Mouse (Mus musculus): ENCODE results near the gene Lmf1. TPM values are rescaled to one million over a fixed set of nuclear protein-coding genes. Genes with fewer than 3 reads are reported as not detected.

Gene Lmf1
- polyA plus RNA-seq, 1 experiment from 2014 or later, result 21.5 TPM

GRCm38 (mm10) chr17:25556630-25557354, 22.1 kb upstream of the Lmf1 start:
- peaks cover 23% of the 10 kb centered on the region for H3K27me3 ChIP-seq
- no peaks in the 10 kb centered on the region for H3K36me3 ChIP-seq
- peak overlapping the region; percentile 41 for H3K4me3 ChIP-seq
- H3K9me3 ChIP-seq, result no peaks in the 10 kb centered on the region
- H3K4me1 ChIP-seq, result peaks cover 52% of the 10 kb centered on the region
- peak overlapping the region; percentile 57 for H3K9ac ChIP-seq (replicated peaks)
- peak; percentile 34 for ATAC-seq (ENCODE audit: low FRiP score, low read depth)
- H3K4me2 ChIP-seq (replicated peaks), result peak overlapping the region; percentile 73
- WGBS, result 14% methylated on average over 21 of the region's 21 CpGs
- peak overlapping the region; percentile 67 for H3K27ac ChIP-seq (replicated peaks)

DNA sequence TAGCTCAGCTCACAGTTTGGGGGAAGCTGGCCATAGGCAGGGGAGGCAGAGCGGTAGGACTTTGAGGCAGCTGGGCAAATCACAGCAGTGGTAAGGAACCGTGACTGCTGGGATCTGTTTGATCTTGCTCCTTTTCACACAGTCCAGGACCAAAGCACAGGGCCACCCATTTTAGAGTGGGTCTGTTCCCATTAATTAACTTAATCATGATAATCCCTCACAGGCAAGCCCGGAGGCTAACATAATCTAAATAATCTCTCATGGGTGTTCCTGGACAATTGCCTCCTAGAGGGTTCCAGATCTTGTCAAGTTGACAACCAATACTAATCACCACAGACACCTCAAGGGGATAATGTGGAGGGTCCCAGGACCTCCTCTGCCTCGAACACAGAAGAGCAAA, 19.3 kb upstream of the Lmf1 start:
- Histone ChIP-seq H3K27me3 (peaks cover 31% of the 10 kb centered on the region), H3K27ac (replicated peaks) (no peak overlapping the region), H3K9me3 (no peaks in the 10 kb centered on the region), H3K9ac (replicated peaks) (no peak overlapping the region), H3K4me1 (peaks cover 59% of the 10 kb centered on the region), H3K4me3 (no peak overlapping the region), H3K4me2 (replicated peaks) (no peak overlapping the region), H3K36me3 (no peaks in the 10 kb centered on the region)
- WGBS, result 12% methylated on average over 4 of the region's 4 CpGs
- ATAC-seq (ENCODE audit: low FRiP score, low read depth), result 0 out of 2 replicates have a peak, but pooled peaks have one; percentile 14

DNA sequence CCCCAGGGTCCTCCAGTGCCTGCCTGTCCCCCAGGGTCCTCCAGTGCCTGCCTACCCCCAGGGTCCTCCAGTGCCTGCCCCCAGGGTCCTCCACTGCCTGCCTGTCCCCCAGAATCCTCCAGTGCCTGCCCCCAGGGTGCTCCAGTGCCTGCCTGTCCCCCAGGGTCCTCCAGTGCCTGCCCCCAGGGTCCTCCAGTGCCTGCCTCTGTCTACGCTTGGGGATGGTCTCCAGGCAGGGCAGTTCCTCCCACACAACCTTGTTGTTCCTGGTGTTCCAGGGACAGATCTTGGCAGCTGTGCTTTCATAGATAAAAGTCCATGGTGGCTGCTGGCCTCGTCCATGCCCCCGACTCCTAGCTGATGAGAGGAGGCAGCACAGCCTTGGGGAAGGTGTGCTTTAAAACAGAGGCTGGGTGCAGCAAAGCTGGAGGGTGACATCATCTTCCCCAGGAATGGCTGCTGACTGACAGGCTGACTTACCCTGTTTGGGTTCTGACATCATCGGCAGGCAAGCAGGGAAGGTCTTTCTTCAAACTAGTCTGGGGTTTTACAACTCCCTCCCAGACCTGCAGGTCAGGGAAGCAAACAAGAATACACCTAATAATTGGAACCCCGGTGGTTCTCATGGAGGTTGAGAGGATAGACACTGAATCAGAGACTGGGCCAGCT, 18.2 kb upstream of the Lmf1 start:
- no peak for ATAC-seq (ENCODE audit: low FRiP score, low read depth)
- 69% methylated on average over 5 of the region's 5 CpGs for WGBS

GRCm38 (mm10) chr17:25561223-25562028, 17.5 kb upstream of the Lmf1 start:
- peak; percentile 85 for ATAC-seq (ENCODE audit: low FRiP score, low read depth)
- H3K36me3 ChIP-seq, result no peaks in the 10 kb centered on the region
- 25% methylated on average over 16 of the region's 16 CpGs for WGBS
- H3K4me1 ChIP-seq, result peaks cover 54% of the 10 kb centered on the region
- H3K4me3 ChIP-seq, result no peak overlapping the region
- H3K9ac ChIP-seq (replicated peaks), result no peak overlapping the region
- H3K27ac ChIP-seq (replicated peaks), result peak overlapping the region; percentile 80
- no peak overlapping the region; the same call in 1 of the 2 replicates for H3K4me2 ChIP-seq (replicated peaks)
- no peaks in the 10 kb centered on the region for H3K9me3 ChIP-seq
- H3K27me3 ChIP-seq, result peaks cover 15% of the 10 kb centered on the region; the same call in 1 of the 2 replicates

More for the DNA sequence above, 18.2 kb upstream of the Lmf1 start:
- Histone ChIP-seq H3K4me3 (no peak overlapping the region), H3K36me3 (no peaks in the 10 kb centered on the region), H3K27me3 (peaks cover 22% of the 10 kb centered on the region; the same call in 1 of the 2 replicates), H3K9me3 (no peaks in the 10 kb centered on the region), H3K4me2 (replicated peaks) (no peak overlapping the region), H3K4me1 (peaks cover 61% of the 10 kb centered on the region), H3K27ac (replicated peaks) (peak overlapping the region; percentile 80), H3K9ac (replicated peaks) (peak overlapping the region; percentile 16; the same call in 1 of the 2 replicates)

- WGBS, result 88% methylated on average over 5 of the region's 5 CpGs
- Histone ChIP-seq H3K9me3 (no peaks in the 10 kb centered on the region), H3K4me2 (replicated peaks) (no peak overlapping the region)
Observed at GRCm38 (mm10) chr17:25564481-25564880, 14.4 kb upstream of the Lmf1 start.

DNA sequence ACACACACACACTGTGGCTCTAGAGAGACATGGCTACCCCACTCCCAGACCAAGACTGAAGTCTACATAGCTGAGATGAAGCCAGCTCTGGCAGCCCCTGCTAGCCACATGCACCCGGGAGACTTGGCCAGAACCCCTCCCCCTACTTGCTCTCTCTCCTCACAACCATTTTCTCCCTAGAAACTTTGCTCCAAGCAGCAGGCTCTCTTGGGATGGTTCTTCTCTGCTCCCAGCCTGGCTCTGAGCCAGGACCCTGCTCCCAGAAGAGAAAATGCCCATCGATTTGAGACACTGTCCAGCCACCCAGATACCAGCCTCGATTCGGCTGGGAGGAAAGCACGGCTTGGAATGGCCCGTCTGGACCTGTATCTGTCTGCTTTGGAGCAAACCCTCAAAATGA, 13.6 kb upstream of the Lmf1 start:
- peak overlapping the region; percentile 42; the same call in 1 of the 2 replicates for H3K27ac ChIP-seq (replicated peaks)
- no peaks in the 10 kb centered on the region for H3K9me3 ChIP-seq
- peaks cover 46% of the 10 kb centered on the region for H3K27me3 ChIP-seq
- H3K4me3 ChIP-seq, result no peak overlapping the region
- 40% methylated on average over 6 of the region's 6 CpGs for WGBS
- no peak overlapping the region; the same call in 1 of the 2 replicates for H3K9ac ChIP-seq (replicated peaks)
- no peak overlapping the region; the same call in 1 of the 2 replicates for H3K4me2 ChIP-seq (replicated peaks)
- peaks cover 64% of the 10 kb centered on the region for H3K4me1 ChIP-seq
- no peaks in the 10 kb centered on the region for H3K36me3 ChIP-seq
- no peak for ATAC-seq (ENCODE audit: low FRiP score, low read depth)

More at GRCm38 (mm10) chr17:25564481-25564880, 14.4 kb upstream of the Lmf1 start:
- peaks cover 38% of the 10 kb centered on the region for H3K27me3 ChIP-seq
- ATAC-seq (ENCODE audit: low FRiP score, low read depth), result no peak
- H3K27ac ChIP-seq (replicated peaks), result no peak overlapping the region
- no peak overlapping the region for H3K9ac ChIP-seq (replicated peaks)
- H3K4me1 ChIP-seq, result peaks cover 62% of the 10 kb centered on the region
- H3K36me3 ChIP-seq, result no peaks in the 10 kb centered on the region
- H3K4me3 ChIP-seq, result no peak overlapping the region

GRCm38 (mm10) chr17:25565860-25566600, 12.9 kb upstream of the Lmf1 start:
- H3K4me1 ChIP-seq, result peaks cover 64% of the 10 kb centered on the region
- no peak overlapping the region for H3K4me2 ChIP-seq (replicated peaks)
- H3K9ac ChIP-seq (replicated peaks), result no peak overlapping the region
- no peaks in the 10 kb centered on the region for H3K9me3 ChIP-seq
- 79% methylated on average over 17 of the region's 17 CpGs for WGBS
- H3K36me3 ChIP-seq, result no peaks in the 10 kb centered on the region
- no peak overlapping the region for H3K4me3 ChIP-seq
- ATAC-seq (ENCODE audit: low FRiP score, low read depth), result no peak
- H3K27ac ChIP-seq (replicated peaks), result no peak overlapping the region
- peaks cover 54% of the 10 kb centered on the region for H3K27me3 ChIP-seq

DNA sequence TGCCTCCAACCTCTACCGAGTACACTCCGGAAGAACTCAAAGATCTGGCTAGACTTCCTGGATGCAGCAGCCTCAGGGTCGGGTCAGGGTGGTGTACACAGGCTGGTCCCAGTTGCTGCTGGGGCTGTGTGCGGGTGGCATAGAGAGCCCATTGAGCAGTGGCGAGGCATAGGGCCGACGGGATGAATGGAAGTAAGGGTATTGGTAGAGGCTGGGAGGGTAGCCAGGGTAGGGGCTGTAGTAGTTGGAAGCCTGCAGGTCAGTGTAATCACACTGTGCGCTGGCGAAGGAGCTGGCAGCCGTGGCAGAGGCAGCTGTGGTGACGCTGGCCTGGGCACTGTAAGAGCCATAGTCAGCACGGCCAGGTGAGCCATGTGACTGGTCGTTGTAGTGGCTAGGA, 11.6 kb upstream of the Lmf1 start:
- H3K4me3 ChIP-seq, result no peak overlapping the region
- peaks cover 58% of the 10 kb centered on the region for H3K4me1 ChIP-seq
- no peak for ATAC-seq (ENCODE audit: low FRiP score, low read depth)
- H3K9ac ChIP-seq (replicated peaks), result no peak overlapping the region
- H3K9me3 ChIP-seq, result no peaks in the 10 kb centered on the region
- H3K4me2 ChIP-seq (replicated peaks), result no peak overlapping the region
- no peaks in the 10 kb centered on the region for H3K36me3 ChIP-seq
- WGBS, result 80% methylated on average over 13 of the region's 13 CpGs
- H3K27ac ChIP-seq (replicated peaks), result no peak overlapping the region
- H3K27me3 ChIP-seq, result peaks cover 66% of the 10 kb centered on the region

GRCm38 (mm10) chr17:25567745-25568144, 11.1 kb upstream of the Lmf1 start:
- no peak for ATAC-seq (ENCODE audit: low FRiP score, low read depth)

DNA sequence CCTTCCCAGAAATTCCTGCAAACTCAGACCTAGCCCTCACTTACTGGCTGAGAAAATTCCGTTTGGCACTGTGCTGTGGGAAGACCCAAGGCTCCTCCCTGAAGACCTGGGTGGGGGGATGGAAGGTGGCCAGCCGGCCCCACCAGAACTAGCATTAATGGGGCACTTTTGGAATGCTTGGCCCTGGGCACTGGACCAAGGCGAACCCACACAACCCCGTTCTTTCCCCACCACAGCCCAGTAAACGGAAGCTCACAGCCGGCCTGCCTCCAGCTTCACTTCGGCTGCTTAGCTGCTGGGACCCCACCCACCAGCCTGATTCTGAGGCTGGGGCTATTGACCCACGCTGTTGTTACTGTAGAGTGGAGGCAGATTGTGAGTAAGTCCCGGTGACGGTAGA, 10.7 kb upstream of the Lmf1 start:
- Histone ChIP-seq H3K9ac (replicated peaks) (no peak overlapping the region), H3K4me1 (peaks cover 57% of the 10 kb centered on the region), H3K27me3 (peaks cover 72% of the 10 kb centered on the region), H3K9me3 (no peaks in the 10 kb centered on the region), H3K27ac (replicated peaks) (no peak overlapping the region), H3K4me3 (no peak overlapping the region), H3K36me3 (no peaks in the 10 kb centered on the region), H3K4me2 (replicated peaks) (0 out of 2 replicates have a peak overlapping the region, but pooled peaks have one; percentile 22)
- 55% methylated on average over 10 of the region's 10 CpGs for WGBS
- ATAC-seq (ENCODE audit: low FRiP score, low read depth), result no peak

More at GRCm38 (mm10) chr17:25567745-25568144, 11.1 kb upstream of the Lmf1 start:
- no peak overlapping the region for H3K9ac ChIP-seq (replicated peaks)
- WGBS, result 22% methylated on average over 14 of the region's 14 CpGs
- H3K4me1 ChIP-seq, result peaks cover 57% of the 10 kb centered on the region
- H3K27ac ChIP-seq (replicated peaks), result no peak overlapping the region
- H3K9me3 ChIP-seq, result no peaks in the 10 kb centered on the region
- peaks cover 71% of the 10 kb centered on the region for H3K27me3 ChIP-seq
- H3K4me3 ChIP-seq, result no peak overlapping the region
- no peaks in the 10 kb centered on the region for H3K36me3 ChIP-seq
- peak overlapping the region; percentile 22 for H3K4me2 ChIP-seq (replicated peaks)

DNA sequence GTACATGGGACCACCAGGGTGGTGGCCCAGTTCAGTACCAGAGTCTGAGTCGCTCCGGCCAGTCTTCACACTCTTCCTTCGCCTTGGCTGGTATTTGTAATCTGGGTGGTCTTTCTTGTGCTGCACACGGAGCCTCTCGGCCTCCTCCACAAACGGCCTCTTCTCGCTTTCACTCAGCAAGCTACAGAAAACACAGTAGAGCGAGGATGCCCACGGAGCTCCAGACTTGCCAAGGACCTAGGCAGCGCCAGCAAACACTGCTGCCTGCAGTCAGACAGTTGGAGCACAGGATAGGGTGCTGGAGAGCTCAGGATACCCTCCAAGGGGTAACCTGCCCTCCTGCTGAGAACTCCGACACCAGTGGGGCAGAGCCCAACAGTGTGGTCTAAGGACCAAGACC, 10.0 kb upstream of the Lmf1 start:
- H3K4me1 ChIP-seq, result peaks cover 57% of the 10 kb centered on the region
- no peak for ATAC-seq (ENCODE audit: low FRiP score, low read depth)
- peaks cover 73% of the 10 kb centered on the region for H3K27me3 ChIP-seq
- peak overlapping the region; percentile 79 for H3K4me2 ChIP-seq (replicated peaks)
- H3K4me3 ChIP-seq, result peak overlapping the region; percentile 49
- no peak overlapping the region for H3K9ac ChIP-seq (replicated peaks)
- H3K27ac ChIP-seq (replicated peaks), result no peak overlapping the region
- no peaks in the 10 kb centered on the region for H3K36me3 ChIP-seq
- H3K9me3 ChIP-seq, result no peaks in the 10 kb centered on the region
- whole genome bisulfite sequencing, result 79% methylated on average over 11 of the region's 11 CpGs
